Mouse (Mus musculus) layer of hippocampus, adult 18-20 months (tissue): Measurements from ENCODE around the gene St3gal4. TPM values are rescaled to one million over a fixed set of nuclear protein-coding genes. Genes with fewer than 3 reads are reported as not detected.

Source experiments
- DNase-seq, 2 experiments: peaks; one replicate each; pipeline ENCODE4 v3.0.0; 2022; ENCODE audit warnings: low spot score in 2 of 2
- total RNA-seq, 2 experiments: library from RNA; stranded (reverse); gene quantifications; 2 replicates each; pipeline ENCODE4 v1.2.3; 2021

Gene St3gal4
- total RNA-seq, 2 experiments from 2014 or later, result 26.8 to 31.0 TPM

- no peak for DNase-seq
These were observed 101.0 kb downstream of the St3gal4 start for GRCm38 (mm10) chr9:35018056-35018455.

GRCm38 (mm10) chr9:35017563-35017962, 101.5 kb downstream of the St3gal4 start:
- peak; percentile 63 to 85 for DNase-seq

DNA sequence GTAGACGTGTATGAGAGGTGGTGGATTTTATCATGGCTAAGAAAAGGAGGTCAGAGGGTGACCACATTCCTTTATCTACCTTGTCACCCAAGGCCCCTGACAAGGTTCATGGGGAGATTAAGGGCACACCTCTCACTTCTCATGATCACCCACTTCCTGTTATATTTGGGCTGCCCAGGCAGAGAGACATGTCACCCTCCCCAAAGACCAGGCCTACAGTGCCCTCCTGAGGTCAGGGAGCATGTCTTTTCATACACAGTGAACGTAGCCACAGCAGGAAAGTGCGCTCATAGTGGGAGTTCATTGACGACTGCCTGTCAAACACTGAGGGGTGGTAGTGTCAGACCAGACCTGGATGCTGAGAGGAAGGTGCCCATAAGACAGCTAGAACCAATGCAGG, 102.3 kb downstream of the St3gal4 start:
- no peak for DNase-seq

DNA sequence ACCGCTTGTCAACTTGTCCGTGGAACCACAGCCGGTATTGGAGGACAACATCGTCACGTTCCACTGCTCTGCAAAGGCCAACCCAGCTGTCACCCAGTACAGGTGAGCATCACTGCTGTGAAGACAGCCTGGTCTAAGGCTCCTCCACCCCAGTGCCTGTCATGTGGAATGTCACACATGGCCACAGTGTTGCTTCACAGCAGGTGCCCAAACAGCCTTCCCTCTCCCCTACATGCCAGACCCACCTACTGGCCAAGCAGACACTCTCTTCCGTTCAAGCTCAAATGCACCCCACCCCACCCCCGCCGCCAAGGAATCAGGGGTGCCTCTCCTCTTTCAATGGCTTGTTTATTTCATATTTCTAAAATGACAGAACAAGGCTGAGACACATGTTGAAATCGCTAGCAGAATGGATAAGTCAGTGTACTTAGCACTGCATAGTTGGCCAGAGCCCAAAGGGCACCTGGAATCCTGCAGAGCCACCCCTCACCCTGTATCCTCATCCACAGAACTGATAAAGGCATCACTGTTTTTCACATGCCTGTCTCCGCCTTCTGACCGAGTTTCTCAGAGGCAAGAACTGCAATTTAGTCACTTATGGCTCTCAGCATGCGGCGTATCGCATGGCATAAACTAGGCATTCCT, 111.2 kb downstream of the St3gal4 start:
- DNase-seq, result no peak

- DNase-seq, result no peak
These were observed 115.0 kb downstream of the St3gal4 start for GRCm38 (mm10) chr9:35004113-35004512.

DNA sequence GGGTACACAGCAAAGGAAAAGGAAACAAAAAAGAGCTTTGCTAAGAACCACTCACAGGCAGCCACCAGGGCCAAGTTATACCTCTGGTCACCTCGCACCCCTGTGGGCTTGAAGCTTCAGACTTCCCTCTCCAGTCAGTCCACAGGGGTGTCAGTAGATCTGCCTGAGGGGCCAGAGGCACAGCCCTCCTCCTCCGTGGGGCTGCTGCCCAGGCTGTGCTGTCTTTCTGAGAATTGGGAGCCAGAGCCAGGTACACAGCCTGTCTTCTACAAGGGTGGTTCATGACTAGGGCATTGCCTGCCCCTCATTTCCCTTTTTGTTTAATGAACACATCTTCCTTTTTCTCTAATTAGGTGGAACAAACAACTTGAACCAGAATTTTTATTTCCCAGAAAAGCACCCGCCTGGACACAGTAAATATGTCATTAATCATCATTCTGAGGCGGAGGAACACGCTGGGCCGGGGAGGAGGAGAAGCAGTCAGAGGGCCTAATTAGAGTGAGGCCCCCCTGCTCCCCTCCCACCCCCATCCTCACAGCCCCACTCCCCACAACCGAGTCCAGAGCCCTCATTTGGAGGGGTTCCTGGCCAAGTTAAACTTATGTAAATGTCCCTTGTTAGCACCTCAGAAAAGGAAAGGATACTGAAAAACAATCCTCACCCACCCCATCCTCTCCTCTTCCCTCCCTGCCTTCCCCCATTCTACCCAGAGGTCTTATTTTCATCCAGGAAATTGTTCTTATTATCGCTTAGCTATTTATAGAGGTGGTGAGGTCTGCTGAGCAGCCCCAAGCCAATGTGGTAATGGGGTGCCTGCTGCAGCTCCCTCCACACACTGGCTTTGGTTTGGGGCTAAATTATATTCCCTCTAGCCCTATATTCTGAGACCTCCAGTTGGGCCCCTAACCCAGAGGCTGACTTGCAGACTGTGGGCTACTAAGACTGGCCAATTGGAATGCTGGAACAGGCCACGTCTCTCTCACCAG, 120.9 kb downstream of the St3gal4 start:
- DNase-seq, result no peak

Other genes starting within 250 kb of the St3gal4 start
- 10 to 100 TPM; 21.1 to 21.2 TPM for gene Dcps, start 56.8 kb upstream of the St3gal4 start, total RNA-seq
- 10 to 100 TPM; 65.8 to 69.0 TPM for gene Srpr, start 80.9 kb upstream of the St3gal4 start, total RNA-seq
- 1 to 10 TPM; 2.1 to 2.4 TPM for gene Tirap, start 81.0 kb upstream of the St3gal4 start, total RNA-seq
- gene Foxred1, start 91.8 kb upstream of the St3gal4 start, total RNA-seq, result 10 to 100 TPM; 33.1 to 35.0 TPM
- gene Fam118b, start 148.5 kb upstream of the St3gal4 start, total RNA-seq, result 10 to 100 TPM; 28.9 to 29.1 TPM
- gene Rpusd4, start 148.6 kb upstream of the St3gal4 start, total RNA-seq, result 10 to 100 TPM; 11.9 to 13.5 TPM